ENCODE assay signal across 18 mouse cellular contexts in the genomic region with DNA sequence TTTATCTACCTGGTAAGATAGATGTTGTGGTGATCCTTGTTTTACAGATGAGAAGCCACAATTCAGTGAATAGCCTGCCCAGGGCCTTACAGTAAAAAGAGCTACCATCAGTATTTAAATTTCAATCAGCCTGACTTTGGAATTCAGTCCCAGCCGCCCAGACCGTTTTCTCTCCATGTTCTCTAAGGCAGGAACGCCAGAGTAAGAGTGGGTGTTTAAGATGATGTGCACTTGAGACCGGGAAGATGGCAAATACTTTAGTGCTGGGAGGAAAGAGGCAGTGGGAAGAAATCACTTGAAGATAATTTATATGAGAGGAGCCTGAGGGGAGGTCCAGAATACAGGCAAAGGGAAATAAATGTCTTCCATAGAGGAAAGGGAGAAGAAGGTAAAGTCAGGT. TPM values are rescaled to one million over a fixed set of nuclear protein-coding genes. Genes with fewer than 3 reads are reported as not detected.
"Had no signal": no experiment of that assay in that cellular context is flagged by ENCODE, and none has a peak within 500 bp of the region (broad histone marks: within the 10 kb centered on the region; RNA-seq: fewer than 3 reads in every experiment).

No protein-coding gene starts in this region.

- H3K27ac ChIP-seq: kidney, postnatal 0 days; limb, embryonic 13.5 days; liver, embryonic 15.5 days; midbrain, embryonic 10.5 days; neural tube, embryonic 12.5 days had no signal

- ATAC-seq: intestine, postnatal 0 days had no signal

- H3K36me3 ChIP-seq: liver, embryonic 15.5 days had no signal

- H3K27me3 ChIP-seq: limb, embryonic 13.5 days; liver, embryonic 15.5 days; neural tube, embryonic 12.5 days had no signal

- H3K4me3 ChIP-seq: limb, embryonic 13.5 days; liver, embryonic 15.5 days; midbrain, embryonic 10.5 days; myocyte; neural tube, embryonic 12.5 days had no signal

- H3K9me3 ChIP-seq: limb, embryonic 13.5 days; liver, embryonic 15.5 days; midbrain, embryonic 10.5 days; neural tube, embryonic 12.5 days had no signal

- H3K4me1 ChIP-seq: limb, embryonic 13.5 days; midbrain, embryonic 10.5 days; neural tube, embryonic 12.5 days had no signal

- H3K4me2 ChIP-seq: limb, embryonic 13.5 days; liver, embryonic 11.5 days; liver, embryonic 15.5 days; lung, embryonic 14.5 days; neural tube, embryonic 12.5 days had no signal

- H3K9ac ChIP-seq: limb, embryonic 13.5 days; liver, embryonic 15.5 days; lung, embryonic 14.5 days; neural tube, embryonic 12.5 days had no signal

- DNase-seq: kidney, adult 9 months; kidney, postnatal 36 days; layer of hippocampus, postnatal 36 days; left cerebral cortex, postnatal 4 days; lung, embryonic 14.5 days; lung, postnatal 14 days; midbrain, embryonic 14.5 days; thymus, postnatal 36 days had no signal

RNA-seq across cellular contexts. Expression of gene Tmem202, which starts 10.4 kb away (rescaled TPM):
- polyA plus RNA-seq: lung, embryonic 14.5 days; neural tube, embryonic 12.5 days; stomach, embryonic 16.5 days had no signal

RNA-seq across cellular contexts. Expression of gene Celf6, which starts 27.6 kb away (rescaled TPM):
- total RNA-seq: neutrophil, adult 5-6 weeks had no signal
- polyA plus RNA-seq: myocyte had no signal
